Mouse (Mus musculus) liver, postnatal 0 days (tissue): Measurements from ENCODE around the gene Apol9b.

Experiments used
- CTCF ChIP-seq: sonication (generic); IDR thresholded peaks from 2 replicates; pipeline ENCODE4 v1.5.1; 2016; ENCODE audit warnings: antibody characterized with exemption, low read depth
- EP300 ChIP-seq: IDR thresholded peaks from 2 replicates; pipeline ENCODE4 v1.6.1; 2016; ENCODE audit warnings: antibody characterized with exemption, low read depth, mild to moderate bottlenecking

DNA sequence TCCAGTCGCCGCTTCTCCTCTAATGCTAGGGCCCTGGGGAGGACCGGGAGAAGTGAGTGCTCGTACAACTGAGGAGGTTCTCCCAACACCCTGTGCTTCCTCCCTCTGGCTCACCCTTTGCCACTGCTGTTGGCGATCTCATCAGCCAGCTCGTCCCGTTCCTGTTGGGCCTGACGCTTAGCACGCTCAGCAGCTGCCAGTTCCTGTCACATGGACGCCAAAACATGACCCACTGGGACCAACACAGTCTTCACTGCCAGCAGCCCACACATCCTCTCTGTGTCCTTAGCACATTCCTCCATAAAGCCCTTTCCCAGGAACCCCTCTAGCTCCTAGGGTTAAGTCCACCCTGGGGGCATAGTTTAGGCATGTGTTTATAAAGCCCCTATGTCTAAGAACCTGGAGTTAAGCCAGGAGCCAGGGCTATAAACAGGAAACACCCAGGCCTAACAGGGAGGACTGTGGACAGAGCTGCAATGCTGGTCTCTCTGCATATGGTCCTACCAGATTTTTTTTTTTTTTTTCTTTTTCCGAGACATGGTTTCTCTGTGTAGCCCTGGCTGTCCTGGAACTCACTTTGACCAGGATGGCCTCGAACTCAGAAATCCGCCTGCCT, 35.7 kb downstream of the Apol9b start:
- TF ChIP-seq CTCF (no peak), EP300 (no peak)
